Mouse (Mus musculus): ENCODE measurements at regions not wholly inside any gene's neighbourhood (a gene's known extent, or its start where the extent isn't known, plus 50 kb on each side); places are given as distances from the start of the nearest gene placed in this dataset.

DNA sequence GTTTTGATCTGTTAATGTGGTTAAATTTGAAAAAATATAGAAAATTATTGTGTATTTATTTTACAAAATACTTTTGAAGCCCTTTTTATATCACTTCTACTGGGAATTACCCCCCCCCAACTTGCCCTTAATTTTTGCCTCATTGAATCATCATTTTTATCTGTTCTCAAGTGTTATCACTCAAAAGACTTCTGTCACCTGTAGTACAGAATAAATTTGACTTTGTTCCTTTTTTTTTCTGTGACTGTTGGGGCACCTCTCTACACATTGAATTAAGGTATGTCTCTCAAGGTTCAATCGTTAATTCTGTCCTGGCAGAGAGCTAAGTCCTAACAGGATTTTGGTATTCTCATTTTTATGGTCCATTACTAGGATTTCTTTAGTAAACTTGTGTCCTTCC is 1123.0 kb upstream of the Cited2 start:
- Histone ChIP-seq H3K27me3 (replicated peaks) (no peaks in the 10 kb centered on the region), H3K9ac (no peak overlapping the region)

DNA sequence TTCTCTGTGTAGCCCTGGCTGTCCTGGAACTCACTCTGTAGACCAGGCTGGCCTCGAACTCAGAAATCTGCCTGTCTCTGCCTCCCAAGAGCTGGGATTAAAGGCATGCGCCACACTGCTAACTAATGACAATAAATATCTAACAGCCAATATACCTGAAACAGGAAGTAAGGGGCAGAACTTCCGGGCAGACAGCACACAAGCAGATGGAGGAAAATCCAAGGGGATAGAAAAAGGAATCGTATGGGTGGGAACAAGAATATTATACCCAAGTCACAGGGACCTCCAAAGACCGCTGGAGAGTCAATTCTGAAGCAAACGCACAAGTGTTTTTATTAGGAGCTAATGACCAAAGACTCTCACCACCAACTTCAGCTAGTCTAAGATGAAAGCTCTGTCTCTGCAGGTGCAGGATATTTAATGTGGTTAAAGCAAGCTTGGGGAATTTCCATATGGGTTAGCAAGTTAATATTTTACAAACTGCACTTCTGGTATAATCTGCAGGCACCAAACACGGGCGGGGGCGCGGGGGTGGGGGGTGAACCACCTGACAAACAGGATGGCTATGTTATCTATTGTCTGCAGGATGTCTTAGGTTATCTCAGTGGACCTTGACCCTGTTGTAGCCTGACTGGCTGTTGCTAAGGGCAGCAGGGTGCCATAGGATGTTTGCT is 1122.3 kb upstream of the Cited2 start:
- 78% methylated on average over 10 of the region's 10 CpGs for WGBS
- H3K27me3 ChIP-seq (replicated peaks): no peaks in the 10 kb centered on the region
- ATAC-seq (ENCODE audit: extremely low read depth, insufficient number of reproducible peaks, low FRiP score, low TSS enrichment): no peak

More for the DNA sequence above, 1123.0 kb upstream of the Cited2 start:
- Histone ChIP-seq H3K4me1 (no peaks in the 10 kb centered on the region), H3K9me3 (0 out of 2 replicates have a peak, but pooled peaks cover 4% of the 10 kb centered on the region), H3K4me3 (no peak overlapping the region), H3K36me3 (no peaks in the 10 kb centered on the region), H3K27ac (replicated peaks) (no peak overlapping the region), H3K4me2 (no peak overlapping the region)
- 76% methylated on average over 1 of the region's 1 CpGs for WGBS
- no peak for ATAC-seq (ENCODE audit: extremely low read depth, insufficient number of reproducible peaks, low FRiP score, low TSS enrichment)

DNA sequence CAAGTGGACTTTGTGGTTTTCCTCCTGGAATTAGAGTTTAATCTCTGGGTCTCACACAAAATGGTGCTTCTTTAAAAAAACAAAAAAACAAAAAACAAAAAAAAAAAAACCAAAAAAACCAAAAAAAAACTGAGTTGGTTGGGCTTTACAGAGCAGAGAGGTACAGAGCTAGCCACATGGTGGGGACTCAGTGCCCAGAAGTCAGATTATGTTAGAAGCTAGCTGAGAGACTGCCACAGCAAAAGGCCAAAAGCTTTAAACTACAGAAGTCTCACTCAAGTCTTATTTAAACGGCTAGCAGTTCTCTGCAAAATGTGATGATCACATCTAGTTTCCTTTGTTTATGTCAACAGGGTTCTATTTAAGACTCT is 1121.8 kb upstream of the Cited2 start:
- H3K27ac ChIP-seq (replicated peaks): no peak overlapping the region
- WGBS: 36% methylated on average over 1 of the region's 1 CpGs
- H3K9me3 ChIP-seq: 0 out of 2 replicates have a peak, but pooled peaks cover 4% of the 10 kb centered on the region
- no peaks in the 10 kb centered on the region for H3K27me3 ChIP-seq (replicated peaks)
- H3K36me3 ChIP-seq: no peaks in the 10 kb centered on the region
- ATAC-seq (ENCODE audit: extremely low read depth, insufficient number of reproducible peaks, low FRiP score, low TSS enrichment): no peak
- no peak overlapping the region for H3K4me3 ChIP-seq
- no peak overlapping the region for H3K4me2 ChIP-seq
- no peaks in the 10 kb centered on the region for H3K4me1 ChIP-seq
- no peak overlapping the region for H3K9ac ChIP-seq

More for the DNA sequence above, 1122.3 kb upstream of the Cited2 start:
- no peak overlapping the region for H3K4me3 ChIP-seq
- 0 out of 2 replicates have a peak, but pooled peaks cover 4% of the 10 kb centered on the region for H3K9me3 ChIP-seq
- no peaks in the 10 kb centered on the region for H3K4me1 ChIP-seq
- no peak overlapping the region for H3K27ac ChIP-seq (replicated peaks)
- H3K4me2 ChIP-seq: no peak overlapping the region
- no peak overlapping the region for H3K9ac ChIP-seq
- no peaks in the 10 kb centered on the region for H3K36me3 ChIP-seq

DNA sequence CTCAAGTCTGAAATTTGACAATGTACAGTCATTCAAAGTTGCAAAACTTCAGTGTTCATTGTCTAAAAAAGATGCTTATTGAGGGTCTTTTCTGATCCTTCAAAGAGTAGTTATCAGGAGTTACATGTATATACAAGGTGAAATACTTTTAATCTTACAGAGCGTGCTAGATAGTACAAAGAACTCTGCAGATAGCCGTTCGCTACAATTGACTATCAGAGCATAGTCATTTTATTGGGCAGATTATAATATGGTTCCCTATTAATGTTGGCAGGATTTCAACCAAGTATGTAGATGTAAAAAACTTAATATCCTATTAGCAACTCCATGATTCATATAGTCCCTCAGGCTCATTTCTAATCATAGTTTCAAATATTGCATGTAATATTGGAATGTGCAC is 1114.7 kb upstream of the Cited2 start:
- ATAC-seq (ENCODE audit: extremely low read depth, insufficient number of reproducible peaks, low FRiP score, low TSS enrichment): no peak
- 72% methylated on average over 3 of the region's 3 CpGs for WGBS
- Histone ChIP-seq H3K9ac (no peak overlapping the region), H3K9me3 (no peaks in the 10 kb centered on the region), H3K36me3 (no peaks in the 10 kb centered on the region), H3K4me1 (no peaks in the 10 kb centered on the region), H3K27me3 (replicated peaks) (no peaks in the 10 kb centered on the region), H3K27ac (replicated peaks) (no peak overlapping the region), H3K4me2 (no peak overlapping the region), H3K4me3 (no peak overlapping the region)

GRCm38 (mm10) chr10:16618752-16619151 is 1104.3 kb upstream of the Cited2 start:
- Histone ChIP-seq H3K4me3 (no peak overlapping the region), H3K4me1 (no peaks in the 10 kb centered on the region), H3K27ac (replicated peaks) (no peak overlapping the region), H3K9me3 (no peaks in the 10 kb centered on the region), H3K36me3 (no peaks in the 10 kb centered on the region), H3K27me3 (replicated peaks) (no peaks in the 10 kb centered on the region), H3K4me2 (no peak overlapping the region), H3K9ac (no peak overlapping the region)
- 61% methylated on average over 2 of the region's 2 CpGs for WGBS
- ATAC-seq (ENCODE audit: extremely low read depth, insufficient number of reproducible peaks, low FRiP score, low TSS enrichment): no peak

GRCm38 (mm10) chr10:16619584-16619983 is 1103.4 kb upstream of the Cited2 start:
- no peaks in the 10 kb centered on the region for H3K4me1 ChIP-seq
- H3K4me3 ChIP-seq: no peak overlapping the region
- 65% methylated on average over 2 of the region's 2 CpGs for WGBS
- H3K27me3 ChIP-seq (replicated peaks): no peaks in the 10 kb centered on the region
- H3K4me2 ChIP-seq: no peak overlapping the region
- no peak overlapping the region for H3K9ac ChIP-seq
- no peak overlapping the region for H3K27ac ChIP-seq (replicated peaks)
- H3K36me3 ChIP-seq: no peaks in the 10 kb centered on the region
- no peak for ATAC-seq (ENCODE audit: extremely low read depth, insufficient number of reproducible peaks, low FRiP score, low TSS enrichment)
- no peaks in the 10 kb centered on the region for H3K9me3 ChIP-seq

DNA sequence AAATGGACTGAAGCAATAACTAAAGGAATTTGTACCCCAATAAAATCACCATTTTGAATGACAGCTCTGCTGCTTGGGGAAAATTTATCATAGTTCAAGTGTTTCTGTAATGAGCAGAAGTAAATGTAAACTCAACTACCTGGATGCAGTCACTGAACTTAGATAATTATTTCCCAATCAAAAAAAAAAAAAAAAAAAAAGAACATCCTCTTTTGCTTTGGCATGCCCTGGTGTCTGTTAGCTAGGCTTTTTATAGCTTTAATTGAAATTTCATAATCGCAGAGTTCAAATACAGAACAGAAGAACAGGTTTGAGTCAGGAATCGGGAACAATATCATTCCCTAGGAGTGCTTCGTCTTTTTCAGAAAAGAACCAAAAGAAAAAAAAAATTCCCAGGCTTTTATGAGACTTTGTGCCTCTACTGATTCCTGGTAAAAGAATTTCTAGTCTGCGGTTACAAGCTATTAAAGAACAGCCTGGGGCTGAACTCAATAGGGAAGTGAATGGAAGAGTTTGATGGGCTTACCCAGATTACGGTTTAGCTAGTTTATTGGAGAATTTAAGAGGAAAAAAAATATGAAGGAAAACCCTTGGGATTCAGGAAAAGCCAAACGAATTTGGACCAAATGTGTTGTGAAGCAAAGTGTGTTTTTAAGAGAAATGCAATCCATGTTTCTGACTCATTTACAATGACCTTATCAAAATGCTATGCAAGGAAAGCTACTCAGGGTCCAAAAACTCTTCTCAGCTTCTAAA is 1102.0 kb upstream of the Cited2 start:
- Histone ChIP-seq H3K4me3 (no peak overlapping the region), H3K36me3 (no peaks in the 10 kb centered on the region), H3K27ac (replicated peaks) (no peak overlapping the region), H3K27me3 (replicated peaks) (no peaks in the 10 kb centered on the region), H3K4me1 (no peaks in the 10 kb centered on the region), H3K9ac (no peak overlapping the region), H3K4me2 (no peak overlapping the region), H3K9me3 (no peaks in the 10 kb centered on the region)
- WGBS: 77% methylated on average over 6 of the region's 6 CpGs
- ATAC-seq (ENCODE audit: extremely low read depth, insufficient number of reproducible peaks, low FRiP score, low TSS enrichment): no peak

DNA sequence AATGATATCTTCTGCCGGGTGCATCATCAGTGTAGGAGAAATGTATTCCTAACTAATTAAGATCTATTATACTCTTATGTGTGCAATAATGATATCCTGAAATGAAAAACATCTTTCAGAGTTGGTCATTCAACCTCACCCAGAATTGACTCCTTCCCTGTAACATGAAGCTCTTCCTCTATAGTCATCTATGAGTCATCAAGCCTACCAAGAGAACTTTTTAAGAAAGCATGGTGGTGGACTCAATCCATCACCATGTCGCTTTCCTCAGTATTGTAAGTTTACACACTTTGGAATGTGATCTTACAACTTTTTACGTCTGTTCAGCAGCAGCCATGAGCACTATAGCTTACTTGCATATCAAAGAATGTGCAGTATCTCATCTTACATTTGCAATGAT is 1100.2 kb upstream of the Cited2 start:
- no peaks in the 10 kb centered on the region for H3K36me3 ChIP-seq
- H3K27me3 ChIP-seq (replicated peaks): no peaks in the 10 kb centered on the region
- WGBS: 82% methylated on average over 3 of the region's 3 CpGs
- H3K9ac ChIP-seq: no peak overlapping the region
- H3K4me3 ChIP-seq: no peak overlapping the region
- no peak overlapping the region for H3K4me2 ChIP-seq
- no peak for ATAC-seq (ENCODE audit: extremely low read depth, insufficient number of reproducible peaks, low FRiP score, low TSS enrichment)
- no peaks in the 10 kb centered on the region for H3K4me1 ChIP-seq
- H3K27ac ChIP-seq (replicated peaks): no peak overlapping the region
- H3K9me3 ChIP-seq: no peaks in the 10 kb centered on the region

- H3K9ac ChIP-seq: no peak overlapping the region
- H3K4me3 ChIP-seq: no peak overlapping the region
- 75% methylated on average over 2 of the region's 2 CpGs for WGBS
- no peak overlapping the region for H3K27ac ChIP-seq (replicated peaks)
- no peaks in the 10 kb centered on the region for H3K27me3 ChIP-seq (replicated peaks)
- no peaks in the 10 kb centered on the region for H3K36me3 ChIP-seq
- ATAC-seq (ENCODE audit: extremely low read depth, insufficient number of reproducible peaks, low FRiP score, low TSS enrichment): no peak
- no peaks in the 10 kb centered on the region for H3K9me3 ChIP-seq
- H3K4me1 ChIP-seq: no peaks in the 10 kb centered on the region
- no peak overlapping the region for H3K4me2 ChIP-seq
Measured at GRCm38 (mm10) chr10:16633236-16633635, 1089.8 kb upstream of the Cited2 start.

DNA sequence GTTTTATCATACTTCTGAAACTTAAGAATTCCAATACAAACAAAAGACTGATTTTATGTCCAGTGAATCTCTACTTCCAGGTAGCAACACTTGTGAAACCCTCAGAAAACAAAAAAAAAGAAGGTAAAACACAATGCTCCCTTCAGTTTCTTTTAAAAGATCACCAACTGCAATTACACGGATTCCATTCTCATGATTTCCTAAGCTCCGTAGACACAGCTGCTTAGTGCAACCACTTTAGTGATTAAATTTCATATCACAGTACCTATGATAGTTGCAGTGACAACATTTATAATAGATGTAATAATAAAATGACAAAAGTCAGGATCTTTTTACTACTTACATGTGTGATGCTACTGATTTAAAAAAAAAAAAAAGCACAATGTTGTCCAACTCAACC is 1087.6 kb upstream of the Cited2 start:
- Histone ChIP-seq H3K27me3 (replicated peaks) (no peaks in the 10 kb centered on the region), H3K4me1 (peaks cover 6% of the 10 kb centered on the region; the same call in 1 of the 2 replicates), H3K4me3 (no peak overlapping the region), H3K9ac (no peak overlapping the region), H3K9me3 (no peaks in the 10 kb centered on the region), H3K36me3 (no peaks in the 10 kb centered on the region), H3K27ac (replicated peaks) (no peak overlapping the region), H3K4me2 (no peak overlapping the region)
- no peak for ATAC-seq (ENCODE audit: extremely low read depth, insufficient number of reproducible peaks, low FRiP score, low TSS enrichment)
- 83% methylated on average over 2 of the region's 2 CpGs for WGBS

GRCm38 (mm10) chr10:16637006-16637405 is 1086.0 kb upstream of the Cited2 start:
- no peak for ATAC-seq (ENCODE audit: extremely low read depth, insufficient number of reproducible peaks, low FRiP score, low TSS enrichment)
- H3K9me3 ChIP-seq: no peaks in the 10 kb centered on the region

GRCm38 (mm10) chr10:16638111-16638510 is 1084.9 kb upstream of the Cited2 start:
- H3K9me3 ChIP-seq: no peaks in the 10 kb centered on the region
- H3K9ac ChIP-seq: no peak overlapping the region
- H3K27me3 ChIP-seq (replicated peaks): no peaks in the 10 kb centered on the region
- ATAC-seq (ENCODE audit: extremely low read depth, insufficient number of reproducible peaks, low FRiP score, low TSS enrichment): no peak
- peaks cover 6% of the 10 kb centered on the region; the same call in 1 of the 2 replicates for H3K4me1 ChIP-seq
- H3K36me3 ChIP-seq: no peaks in the 10 kb centered on the region
- no peak overlapping the region for H3K4me2 ChIP-seq
- WGBS: 21% methylated on average over 2 of the region's 2 CpGs
- H3K4me3 ChIP-seq: no peak overlapping the region
- H3K27ac ChIP-seq (replicated peaks): no peak overlapping the region

More at GRCm38 (mm10) chr10:16637006-16637405, 1086.0 kb upstream of the Cited2 start:
- Histone ChIP-seq H3K9ac (no peak overlapping the region), H3K27me3 (replicated peaks) (no peaks in the 10 kb centered on the region), H3K36me3 (no peaks in the 10 kb centered on the region), H3K4me2 (no peak overlapping the region), H3K4me3 (no peak overlapping the region), H3K4me1 (peaks cover 6% of the 10 kb centered on the region; the same call in 1 of the 2 replicates), H3K27ac (replicated peaks) (no peak overlapping the region)
